Mouse (Mus musculus): ENCODE data around the gene Nos3.

DNA sequence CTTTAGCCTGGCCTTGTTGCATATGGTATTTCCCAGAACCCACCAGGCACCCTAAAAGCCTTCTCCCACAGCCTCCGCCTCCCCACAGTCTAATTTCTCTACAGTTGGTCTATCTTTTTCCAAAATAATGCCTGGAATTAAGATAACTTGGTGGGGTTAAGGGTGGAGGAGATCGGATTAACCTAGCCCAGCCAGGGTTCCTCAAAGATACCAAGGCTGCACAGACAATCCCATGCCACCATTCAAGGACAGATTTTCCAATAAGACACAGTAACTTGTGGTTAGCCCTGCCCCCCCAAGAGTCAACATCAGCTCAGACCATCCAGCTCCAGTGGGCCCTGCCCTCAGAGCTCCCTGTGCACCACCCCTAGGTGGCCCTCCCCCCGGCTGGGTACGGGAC, 15.9 kb downstream of the Nos3 start:
- TF ChIP-seq POLR2A (IDR thresholded peaks at IDR 0.05; ENCODE audit: insufficient read length, low read depth) (no peak), USF1 (IDR thresholded peaks at IDR 0.05; ENCODE audit: low read depth) (no peak), SRF (IDR thresholded peaks at IDR 0.05; ENCODE audit: control insufficient read depth, insufficient read length, low read depth) (no peak), E2F4 (IDR thresholded peaks at IDR 0.05; ENCODE audit: insufficient read depth) (no peak), POLR2AphosphoS2 (IDR thresholded peaks at IDR 0.05; ENCODE audit: insufficient read length, low read depth) (no peak), MYOG (IDR thresholded peaks at IDR 0.05; ENCODE audit: control insufficient read depth in 1 of 3, insufficient read depth in 1 of 3, insufficient read length in 2 of 3, low read depth in 2 of 3) (no peak), TCF12 (IDR thresholded peaks at IDR 0.05; ENCODE audit: insufficient read depth, poor library complexity, severe bottlenecking) (no peak), MAX (IDR thresholded peaks at IDR 0.05; ENCODE audit: low read depth) (no peak), TCF3 (IDR thresholded peaks at IDR 0.05; ENCODE audit: insufficient read length, low read depth) (no peak), MYOD1 (IDR thresholded peaks at IDR 0.05; ENCODE audit: control insufficient read depth in 1 of 3, insufficient read length in 2 of 3, low read depth in 2 of 3) (no peak), CEBPB (IDR thresholded peaks at IDR 0.05; ENCODE audit: insufficient read depth, poor library complexity, severe bottlenecking) (no peak)
